Mouse (Mus musculus): ENCODE measurements around the gene Pdzk1. TPM values are rescaled to one million over a fixed set of nuclear protein-coding genes. Genes with fewer than 3 reads are reported as not detected.

Pdzk1 gene
- total and polyA plus RNA-seq, 3 experiments: 0.13 TPM; not detected in 2

DNA sequence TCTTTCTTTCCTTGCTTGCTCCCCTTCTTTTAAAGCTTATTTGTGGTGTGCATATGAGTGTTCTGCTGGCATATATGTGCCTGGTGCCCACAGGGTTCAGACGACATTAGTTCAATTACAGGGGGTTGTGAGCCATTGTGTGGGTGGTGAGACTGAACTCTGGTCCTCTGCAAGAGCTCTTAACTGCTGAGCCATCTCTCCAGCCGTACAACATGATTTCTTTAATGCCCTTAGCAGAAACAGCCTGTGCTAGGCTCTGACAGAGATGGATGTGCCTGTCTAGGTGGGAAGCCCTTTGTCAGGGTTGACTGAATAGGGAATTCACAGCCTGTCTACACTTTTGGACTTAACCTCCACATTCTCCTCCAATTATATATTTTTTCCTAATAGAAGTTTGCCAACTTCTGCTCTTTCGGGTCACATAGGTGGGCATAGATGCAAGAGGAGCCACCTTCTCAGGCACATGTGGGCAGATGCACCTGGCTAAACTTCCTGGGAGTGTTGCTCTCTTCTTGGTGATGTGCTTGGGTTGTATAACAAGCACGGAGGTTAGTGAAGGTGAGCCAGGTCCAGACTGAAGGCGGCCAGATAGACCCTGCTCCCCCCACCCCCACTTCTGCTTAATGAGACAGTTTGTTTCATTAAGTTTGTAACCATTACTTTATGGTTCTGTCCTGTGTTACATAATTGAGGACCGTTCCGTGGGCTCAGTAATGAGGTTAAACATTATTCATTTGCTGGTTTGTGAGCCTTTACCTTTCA is 5.7 kb downstream of the Pdzk1 start:
- in situ Hi-C loops (cut with MboI; ENCODE audit: low pct_ligation_motif_present, low pct_unique_long_range_greater_than_20kb, low sequenced_read_pairs): no loop called here

DNA sequence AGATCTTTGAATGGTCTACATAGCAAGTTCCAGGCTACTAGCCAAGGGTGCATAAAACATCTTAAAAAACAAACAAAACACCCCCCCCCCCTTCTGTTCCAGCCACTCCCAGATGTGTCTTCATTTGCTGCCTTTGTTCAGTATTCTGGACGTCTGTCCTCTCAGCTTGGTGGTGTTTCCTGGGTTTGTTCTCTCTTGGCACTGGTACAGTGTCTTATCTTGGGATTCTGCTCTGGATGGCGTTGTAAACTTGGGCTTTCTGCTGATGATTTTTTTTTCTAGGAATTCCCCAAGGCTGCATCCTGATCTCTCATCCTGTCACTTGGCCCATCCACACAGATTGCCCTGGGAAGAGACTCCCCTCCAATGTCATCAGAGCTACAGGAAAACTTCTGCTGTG is 7.3 kb downstream of the Pdzk1 start:
- in situ Hi-C loops (cut with MboI; ENCODE audit: low pct_ligation_motif_present, low pct_unique_long_range_greater_than_20kb, low sequenced_read_pairs) (no loop called here), dilution Hi-C loops (cut with MboI; ENCODE audit: extremely low pct_ligation_motif_present, extremely low pct_unique_long_range_greater_than_20kb, low sequenced_read_pairs) (no loop called here)
- Histone ChIP-seq H3K4me1 (ENCODE audit: control insufficient read depth in 1 of 2, insufficient read depth in 2 of 2) (no peaks in the 10 kb centered on the region), H3K79me2 (replicated peaks; ENCODE audit: control insufficient read depth, extremely low read depth, insufficient read depth, poor library complexity, severe bottlenecking) (no peaks in the 10 kb centered on the region), H3K4me2 (ENCODE audit: insufficient read depth, low read depth, poor library complexity, severe bottlenecking) (no peak overlapping the region), H3K36me3 (replicated peaks in 1 of 2; ENCODE audit: control insufficient read depth in 1 of 2, insufficient read depth in 1 of 2, low read length in 1 of 2) (no peaks in the 10 kb centered on the region), H3K27ac (ENCODE audit: insufficient read depth, low read depth) (no peak overlapping the region), H3K27me3 (replicated peaks) (no peaks in the 10 kb centered on the region), H3K9ac (ENCODE audit: insufficient read depth, low read depth) (no peak overlapping the region), H3K9me3 (replicated peaks; ENCODE audit: low read length) (no peaks in the 10 kb centered on the region), H3K4me3 (replicated peaks in 1 of 3; ENCODE audit: low read depth in 2 of 3, low read length in 2 of 3, poor library complexity in 1 of 3) (no peak overlapping the region)
- TF ChIP-seq CHD1 (IDR thresholded peaks at IDR 0.05; ENCODE audit: low read depth, low read length) (no peak), ETS1 (conservative IDR thresholded peaks at IDR 0.05; ENCODE audit: low read depth, low read length) (no peak), BHLHE40 (IDR thresholded peaks at IDR 0.05; ENCODE audit: low read depth, low read length) (no peak), MXI1 (IDR thresholded peaks at IDR 0.05; ENCODE audit: low read depth, low read length) (no peak), JUN (IDR thresholded peaks at IDR 0.05; ENCODE audit: insufficient read depth, low read depth, low read length) (no peak), MAFK (IDR thresholded peaks at IDR 0.05; ENCODE audit: insufficient replicate concordance, low read length) (no peak), POLR2A (IDR thresholded peaks at IDR 0.05; ENCODE audit: low read depth, low read length) (no peak), USF1 (IDR thresholded peaks at IDR 0.05; ENCODE audit: low read depth, low read length) (no peak), TCF12 (IDR thresholded peaks at IDR 0.05; ENCODE audit: low read depth, low read length) (no peak), CTCF (conservative IDR thresholded peaks at IDR 0.05 in 1 of 2, IDR thresholded peaks at IDR 0.05 in 1 of 2; ENCODE audit: low read depth in 2 of 2, low read length in 2 of 2) (no peak), MAX (IDR thresholded peaks at IDR 0.05; ENCODE audit: low read length) (no peak)
- DNase-seq (ENCODE audit: extremely low read depth): no peak

More for the DNA sequence above, 5.7 kb downstream of the Pdzk1 start:
- Histone ChIP-seq H3K79me2 (replicated peaks; ENCODE audit: control insufficient read depth, extremely low read depth, insufficient read depth, poor library complexity, severe bottlenecking) (no peaks in the 10 kb centered on the region), H3K27me3 (replicated peaks) (no peaks in the 10 kb centered on the region), H3K4me1 (ENCODE audit: control insufficient read depth in 1 of 2, insufficient read depth in 2 of 2) (no peaks in the 10 kb centered on the region), H3K4me3 (replicated peaks in 1 of 3; ENCODE audit: low read depth in 2 of 3, low read length in 2 of 3, poor library complexity in 1 of 3) (no peak overlapping the region), H3K9ac (ENCODE audit: insufficient read depth, low read depth) (no peak overlapping the region), H3K9me3 (replicated peaks; ENCODE audit: low read length) (no peaks in the 10 kb centered on the region), H3K27ac (ENCODE audit: insufficient read depth, low read depth) (no peak overlapping the region), H3K4me2 (ENCODE audit: insufficient read depth, low read depth, poor library complexity, severe bottlenecking) (no peak overlapping the region), H3K36me3 (replicated peaks in 1 of 2; ENCODE audit: control insufficient read depth in 1 of 2, insufficient read depth in 1 of 2, low read length in 1 of 2) (no peaks in the 10 kb centered on the region)
- no peak for DNase-seq (ENCODE audit: extremely low read depth)
- no peak for TF ChIP-seq NELFE (IDR thresholded peaks at IDR 0.05; ENCODE audit: low read depth, low read length)
- no peak for TF ChIP-seq ZKSCAN1 (IDR thresholded peaks at IDR 0.05; ENCODE audit: borderline replicate concordance, low read depth, low read length)
- no peak for TF ChIP-seq KAT2A (IDR thresholded peaks at IDR 0.05; ENCODE audit: insufficient replicate concordance, low read length)
- no peak for TF ChIP-seq CTCF (conservative IDR thresholded peaks at IDR 0.05 in 1 of 2, IDR thresholded peaks at IDR 0.05 in 1 of 2; ENCODE audit: low read depth in 2 of 2, low read length in 2 of 2)
- no peak for TF ChIP-seq HCFC1 (IDR thresholded peaks at IDR 0.05; ENCODE audit: low read depth, low read length)
- TF ChIP-seq ZNF384 (IDR thresholded peaks at IDR 0.05; ENCODE audit: low read depth, low read length): no peak
- TF ChIP-seq SMC3 (IDR thresholded peaks at IDR 0.05; ENCODE audit: low read depth, low read length): no peak
- no peak for TF ChIP-seq MAX (IDR thresholded peaks at IDR 0.05; ENCODE audit: low read length)
- no peak for TF ChIP-seq RCOR1 (conservative IDR thresholded peaks at IDR 0.05; ENCODE audit: low read depth, low read length)
- no peak for TF ChIP-seq MEF2A (IDR thresholded peaks at IDR 0.05; ENCODE audit: borderline replicate concordance, low read depth, low read length)
- no peak for TF ChIP-seq JUN (IDR thresholded peaks at IDR 0.05; ENCODE audit: insufficient read depth, low read depth, low read length)
- no peak for TF ChIP-seq ETS1 (conservative IDR thresholded peaks at IDR 0.05; ENCODE audit: low read depth, low read length)
- TF ChIP-seq CHD1 (IDR thresholded peaks at IDR 0.05; ENCODE audit: low read depth, low read length): no peak
- no peak for TF ChIP-seq RAD21 (IDR thresholded peaks at IDR 0.05; ENCODE audit: low read depth, low read length)
- TF ChIP-seq CHD2 (IDR thresholded peaks at IDR 0.05; ENCODE audit: low read length): no peak
- no peak for TF ChIP-seq SIN3A (IDR thresholded peaks at IDR 0.05; ENCODE audit: low read length)
- no peak for TF ChIP-seq E2F4 (IDR thresholded peaks at IDR 0.05; ENCODE audit: insufficient replicate concordance, low read depth, low read length)
- no peak for TF ChIP-seq TCF12 (IDR thresholded peaks at IDR 0.05; ENCODE audit: low read depth, low read length)
- dilution Hi-C loops (cut with MboI; ENCODE audit: extremely low pct_ligation_motif_present, extremely low pct_unique_long_range_greater_than_20kb, low sequenced_read_pairs): no loop called here

Measured in CH12.LX (cell line).